Mouse (Mus musculus) liver, postnatal 0 days (tissue): ENCODE data around the gene Sp140. TPM values are rescaled to one million over a fixed set of nuclear protein-coding genes. Genes with fewer than 3 reads are reported as not detected.
"Not testable (repeated sequence)": the region's sequence is repeated elsewhere in the genome, so short reads cannot be mapped to it uniquely, and the experiment has no call there.

Source experiments
- ATAC-seq: fragments of 200-750 bp; cut with Nextera tagmentation; 2 replicates; pipeline ENCODE4 v1.8.0; 2017; ENCODE audit warnings: mild to moderate bottlenecking, moderate library complexity
- DNase-seq: peaks from one replicate; pipeline ENCODE4 v3.0.0-alpha.2; 2016
- H3K27ac ChIP-seq: fragments of 300-500 bp; sonication (generic); 2 replicates; pipeline ENCODE4 v1.5.1; 2014; ENCODE audit warnings: antibody characterized with exemption, moderate library complexity, mild to moderate bottlenecking, low read depth
- H3K27me3 ChIP-seq: fragments of 300-500 bp; sonication (generic); 2 replicates; pipeline ENCODE4 v1.6.1; 2014; ENCODE audit warnings: low read length, control low read depth, mixed read lengths; ENCODE audit not compliant: insufficient read depth
- H3K36me3 ChIP-seq: fragments of 300-500 bp; sonication (generic); replicated peaks from 2 replicates; pipeline ENCODE4 v1.6.1; 2014; ENCODE audit warnings: mild to moderate bottlenecking, control low read depth, low read length, moderate library complexity, mixed read lengths; ENCODE audit not compliant: insufficient read depth
- H3K4me1 ChIP-seq: fragments of 300-500 bp; sonication (generic); 2 replicates; pipeline ENCODE4 v1.6.1; 2014; ENCODE audit warnings: antibody characterized with exemption, mild to moderate bottlenecking, control low read depth; ENCODE audit not compliant: insufficient read depth
- H3K4me2 ChIP-seq: fragments of 300-500 bp; sonication (generic); 2 replicates; pipeline ENCODE4 v1.6.1; 2014; ENCODE audit warnings: low read depth, mild to moderate bottlenecking, low read length, moderate library complexity, mixed read lengths
- H3K4me3 ChIP-seq: fragments of 300-500 bp; sonication (generic); 2 replicates; pipeline ENCODE4 v1.5.1; 2014; ENCODE audit warnings: low read depth, low read length
- H3K9ac ChIP-seq: fragments of 300-500 bp; sonication (generic); replicated peaks from 2 replicates; pipeline ENCODE4 v1.6.1; 2014; ENCODE audit warnings: mild to moderate bottlenecking, moderate library complexity
- H3K9me3 ChIP-seq: fragments of 300-500 bp; sonication (generic); 2 replicates; pipeline ENCODE4 v1.6.1; 2016; ENCODE audit warnings: mild to moderate bottlenecking, control low read depth, low read length, mixed read lengths
- WGBS: fragments of 180-500 bp; shearing (Covaris S2); extraction: QIAGEN DNeasy Blood & Tissue Kit; methylation state at CpG from one replicate; pipeline ENCODE4 v1.1.7; 2014; ENCODE audit not compliant: insufficient replicate concordance; 5-methylcytosine and 5-hydroxymethylcytosine counted together
- polyA plus RNA-seq: library from polyadenylated mRNA; unstranded; fragments of >200 nt; fragmentation: Nextera tagmentation; extraction: Ambion mirVana; gene quantifications from 2 replicates; pipeline ENCODE4 v1.2.1, GENCODE M21; 2015

The Sp140 gene
- polyA plus RNA-seq, 1 experiment from 2014 or later: 7.8 TPM

DNA sequence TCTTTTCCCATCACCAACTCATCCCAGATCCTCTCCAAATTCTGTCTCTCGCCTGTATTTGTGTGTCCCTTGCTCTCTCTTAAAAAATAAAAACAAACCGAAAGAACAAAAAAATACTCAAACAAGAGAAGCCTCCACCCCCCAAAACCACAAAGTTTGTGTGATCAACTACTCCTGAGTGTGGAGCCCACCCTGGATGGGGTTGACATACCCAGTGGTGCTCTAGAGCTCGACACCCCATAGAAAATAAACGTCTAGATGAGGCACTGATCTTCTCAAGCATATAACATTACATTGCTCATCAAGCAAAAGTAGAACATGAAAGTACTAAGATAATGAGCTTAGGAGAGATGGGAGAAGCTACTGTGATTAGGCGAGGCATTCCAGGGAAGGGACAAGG lies 17.0 kb downstream of the Sp140 start:
- not testable (repeated sequence) for H3K27ac ChIP-seq, ATAC-seq, H3K9me3 ChIP-seq, H3K27me3 ChIP-seq, H3K4me2 ChIP-seq, H3K4me1 ChIP-seq, H3K9ac ChIP-seq, DNase-seq, H3K36me3 ChIP-seq, H3K4me3 ChIP-seq
- 52% methylated on average over 4 of the region's 5 CpGs for WGBS

DNA sequence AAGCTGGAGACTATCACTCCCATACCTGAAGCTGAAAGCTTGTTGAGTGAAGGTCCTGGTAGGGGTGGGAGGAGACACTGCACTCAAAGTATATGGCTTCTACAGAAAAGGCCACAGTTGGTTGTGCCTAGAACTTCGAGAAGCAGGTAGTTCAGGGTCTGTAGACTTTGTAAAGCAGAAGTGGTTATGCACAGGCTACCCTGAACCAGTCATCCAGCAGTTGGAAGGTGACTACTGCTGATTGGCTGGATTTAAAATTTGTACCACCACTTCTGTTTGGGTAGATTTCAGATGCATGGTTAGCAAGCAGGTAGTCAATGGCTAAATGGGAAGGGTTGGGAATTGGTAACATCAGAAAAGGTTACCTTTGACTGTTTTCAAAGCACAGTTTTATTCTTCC lies 18.5 kb downstream of the Sp140 start:
- not testable (repeated sequence) for DNase-seq, H3K4me3 ChIP-seq, H3K9ac ChIP-seq, H3K27ac ChIP-seq, H3K9me3 ChIP-seq, H3K4me1 ChIP-seq, ATAC-seq, H3K4me2 ChIP-seq, H3K36me3 ChIP-seq, H3K27me3 ChIP-seq
- 40% methylated on average over 1 of the region's 1 CpGs for WGBS

DNA sequence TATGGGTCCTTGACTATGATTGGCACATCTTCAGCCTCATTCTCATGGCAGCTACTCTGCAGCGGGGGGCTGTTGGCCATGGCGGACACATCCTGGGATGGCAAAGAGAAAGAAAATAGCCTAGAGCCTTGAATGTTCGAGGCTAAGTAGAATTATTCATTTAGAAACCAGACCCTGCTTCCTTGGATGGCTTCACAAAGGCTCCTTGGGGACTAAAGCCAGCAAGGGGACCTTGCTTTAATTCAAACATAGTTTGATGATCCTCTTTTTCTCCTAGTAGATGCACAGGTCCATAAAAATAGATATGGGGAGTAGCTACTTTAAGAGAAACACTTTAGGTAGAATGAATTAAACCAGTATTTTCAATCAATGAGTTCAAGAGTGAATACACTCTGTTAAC lies 36.8 kb downstream of the Sp140 start:
- not testable (repeated sequence) for H3K36me3 ChIP-seq, H3K9ac ChIP-seq, H3K4me1 ChIP-seq, H3K9me3 ChIP-seq, H3K27ac ChIP-seq, ATAC-seq, DNase-seq, H3K4me2 ChIP-seq, H3K4me3 ChIP-seq, H3K27me3 ChIP-seq
- 50% methylated on average over 3 of the region's 3 CpGs for whole genome bisulfite sequencing

DNA sequence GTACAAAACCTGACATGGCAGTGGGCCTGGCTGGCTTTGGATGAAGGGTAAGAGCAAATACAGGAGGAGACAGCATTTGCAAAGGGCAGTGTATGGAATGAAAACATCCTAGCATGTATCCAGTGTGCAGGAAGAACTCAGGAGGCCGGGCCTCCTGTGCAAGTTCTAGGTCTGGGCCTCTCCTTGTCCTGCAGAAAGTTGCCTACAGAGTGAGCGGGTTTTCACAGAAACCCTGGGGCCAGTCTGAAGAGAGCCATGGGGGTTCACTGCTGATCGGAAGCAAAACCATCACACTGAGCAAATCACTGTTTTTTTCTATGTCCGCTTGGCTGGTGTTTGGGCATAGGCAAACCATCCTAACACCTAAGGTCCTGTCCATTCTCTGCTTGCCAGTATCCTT lies 38.0 kb downstream of the Sp140 start:
- 78% methylated on average over 4 of the region's 4 CpGs for WGBS
- not testable (repeated sequence) for H3K36me3 ChIP-seq

DNA sequence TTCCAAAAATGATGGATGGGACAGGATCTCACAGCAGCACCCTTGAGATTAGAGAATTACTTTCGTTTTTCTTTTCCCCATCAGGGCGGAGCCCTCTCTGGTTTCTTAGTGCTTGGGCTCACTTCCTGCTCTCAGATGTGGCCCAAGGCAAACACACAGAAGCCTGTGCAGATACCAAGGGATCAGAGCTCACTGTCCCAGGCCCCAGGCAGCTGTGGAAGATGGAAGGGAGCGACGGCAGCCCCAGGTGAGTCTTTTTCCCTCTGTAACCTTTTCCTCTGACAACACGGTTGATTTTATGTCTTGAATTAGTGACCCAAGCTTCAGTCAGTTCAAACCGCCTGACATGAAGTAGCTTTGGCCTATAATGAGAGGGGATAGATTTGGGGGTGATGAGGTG lies 49.7 kb downstream of the Sp140 start, which contains the start of gene Sp100:
TSS of gene Sp100 (plus strand) at position 108 of the 400 bp plus-strand sequence.
- ATAC-seq, H3K27me3 ChIP-seq, H3K9me3 ChIP-seq, H3K36me3 ChIP-seq, H3K4me1 ChIP-seq: not testable (repeated sequence)
- 48% methylated on average over 5 of the region's 6 CpGs for WGBS
- DNase-seq: peak; percentile 21
- Histone ChIP-seq H3K9ac (peak within 1 kb of the TSS; percentile 43), H3K4me3 (peak within 1 kb of the TSS; percentile 32), H3K4me2 (peak within 1 kb of the TSS; percentile 39), H3K27ac (peak within 1 kb of the TSS; percentile 44)

More for the DNA sequence above, 38.0 kb downstream of the Sp140 start:
- not testable (repeated sequence) for H3K27me3 ChIP-seq, H3K4me1 ChIP-seq, H3K4me2 ChIP-seq, H3K9me3 ChIP-seq, DNase-seq, H3K27ac ChIP-seq, H3K4me3 ChIP-seq, H3K9ac ChIP-seq, ATAC-seq

DNA sequence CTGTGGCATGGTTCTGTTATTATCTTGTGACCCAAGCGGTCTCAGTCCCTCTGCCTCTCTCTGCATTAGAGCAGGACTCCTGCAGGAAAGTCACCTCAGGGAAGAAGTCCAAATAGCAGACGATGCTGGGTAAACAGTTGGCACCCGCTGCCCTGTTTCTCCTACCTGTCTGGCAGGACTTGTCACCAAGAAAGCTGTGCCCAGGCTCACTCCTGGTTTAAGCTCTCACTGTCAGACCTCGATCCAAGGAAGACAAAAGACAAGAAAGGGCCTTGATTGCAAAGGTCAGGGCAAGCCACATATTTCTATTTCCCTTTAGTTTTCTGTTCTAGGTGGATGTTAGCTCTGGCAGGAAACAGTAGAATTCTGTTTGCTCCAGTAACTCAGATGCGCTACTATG lies 50.3 kb downstream of the Sp140 start:
- not testable (repeated sequence) for DNase-seq, H3K27ac ChIP-seq, H3K27me3 ChIP-seq, H3K4me2 ChIP-seq, H3K9me3 ChIP-seq, ATAC-seq, H3K4me3 ChIP-seq, H3K9ac ChIP-seq, H3K36me3 ChIP-seq, H3K4me1 ChIP-seq
- WGBS: 61% methylated on average over 3 of the region's 5 CpGs

DNA sequence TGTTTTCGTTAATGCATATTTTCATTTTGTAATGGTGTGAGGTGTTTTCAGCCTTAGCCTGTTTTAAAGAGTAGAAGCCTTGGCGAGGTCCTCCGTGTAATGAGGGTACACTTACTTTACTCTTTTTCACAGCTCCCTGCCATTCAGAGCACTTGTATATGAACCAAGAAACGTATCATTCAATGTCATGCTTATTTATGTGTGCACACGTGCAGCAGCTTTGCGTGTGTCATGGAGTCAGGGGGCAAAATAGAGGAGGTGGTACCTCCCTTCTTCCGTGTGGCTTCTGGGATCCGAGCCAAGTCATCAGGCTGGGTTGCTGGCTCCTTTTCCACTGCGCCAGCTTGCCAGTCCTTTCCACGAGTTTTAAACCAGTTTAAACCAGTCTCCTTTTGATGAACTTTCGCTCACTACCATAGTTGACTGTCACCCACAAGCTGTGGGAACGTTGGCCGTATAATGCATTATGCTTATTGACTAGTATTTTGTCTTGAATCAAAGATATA lies 51.6 kb downstream of the Sp140 start:
- not testable (repeated sequence) for DNase-seq, H3K9me3 ChIP-seq, H3K36me3 ChIP-seq, H3K27ac ChIP-seq, H3K9ac ChIP-seq, H3K4me1 ChIP-seq, H3K27me3 ChIP-seq, ATAC-seq
- peak overlapping the region; percentile 13; the same call in 1 of the 2 replicates for H3K4me3 ChIP-seq
- WGBS: 76% methylated on average over 13 of the region's 13 CpGs
- peak overlapping the region; percentile 44; the same call in 1 of the 2 replicates for H3K4me2 ChIP-seq

DNA sequence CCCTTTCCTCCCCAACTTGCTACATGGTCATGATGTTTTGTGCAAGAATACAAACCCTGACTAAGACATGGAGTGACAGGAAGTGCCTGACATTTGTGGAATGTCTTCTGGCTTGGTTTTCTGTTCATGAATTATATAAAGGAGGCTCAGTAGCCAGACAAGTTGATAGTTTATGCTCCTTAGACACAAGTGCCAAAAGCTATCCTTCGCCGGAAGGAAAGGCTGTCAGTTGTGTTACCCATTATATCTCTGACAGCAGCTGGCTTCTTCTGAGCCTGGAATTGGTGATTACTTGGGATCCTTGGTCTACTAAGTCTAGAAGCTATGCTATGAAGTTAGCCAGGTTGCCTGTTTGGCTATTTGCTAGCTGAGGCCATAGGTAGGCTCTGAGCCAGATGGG lies 57.0 kb downstream of the Sp140 start:
- not testable (repeated sequence) for H3K4me2 ChIP-seq, H3K4me3 ChIP-seq, H3K9me3 ChIP-seq, H3K27ac ChIP-seq, ATAC-seq, H3K36me3 ChIP-seq, DNase-seq, H3K27me3 ChIP-seq, H3K4me1 ChIP-seq, H3K9ac ChIP-seq
- 84% methylated on average over 2 of the region's 2 CpGs for WGBS
